Mouse (Mus musculus) adrenal gland, adult 8-10 months (tissue): ENCODE measurements at regions not wholly inside any gene's neighbourhood (a gene's known extent, or its start where the extent isn't known, plus 50 kb on each side); places are given as distances from the start of the nearest gene placed in this dataset.
A peak's percentile ranks its signal among the peaks of the same experiment; 100 is the strongest.

ENCODE experiments used
- DNase-seq: peaks from one replicate; pipeline ENCODE4 v3.0.0; 2022

GRCm38 (mm10) chr6:41121641-41122040, 86.3 kb upstream of the 2210010C04Rik start:
- no peak for DNase-seq

- no peak for DNase-seq
Observed at GRCm38 (mm10) chr6:41119176-41119575, 83.9 kb upstream of the 2210010C04Rik start.

DNA sequence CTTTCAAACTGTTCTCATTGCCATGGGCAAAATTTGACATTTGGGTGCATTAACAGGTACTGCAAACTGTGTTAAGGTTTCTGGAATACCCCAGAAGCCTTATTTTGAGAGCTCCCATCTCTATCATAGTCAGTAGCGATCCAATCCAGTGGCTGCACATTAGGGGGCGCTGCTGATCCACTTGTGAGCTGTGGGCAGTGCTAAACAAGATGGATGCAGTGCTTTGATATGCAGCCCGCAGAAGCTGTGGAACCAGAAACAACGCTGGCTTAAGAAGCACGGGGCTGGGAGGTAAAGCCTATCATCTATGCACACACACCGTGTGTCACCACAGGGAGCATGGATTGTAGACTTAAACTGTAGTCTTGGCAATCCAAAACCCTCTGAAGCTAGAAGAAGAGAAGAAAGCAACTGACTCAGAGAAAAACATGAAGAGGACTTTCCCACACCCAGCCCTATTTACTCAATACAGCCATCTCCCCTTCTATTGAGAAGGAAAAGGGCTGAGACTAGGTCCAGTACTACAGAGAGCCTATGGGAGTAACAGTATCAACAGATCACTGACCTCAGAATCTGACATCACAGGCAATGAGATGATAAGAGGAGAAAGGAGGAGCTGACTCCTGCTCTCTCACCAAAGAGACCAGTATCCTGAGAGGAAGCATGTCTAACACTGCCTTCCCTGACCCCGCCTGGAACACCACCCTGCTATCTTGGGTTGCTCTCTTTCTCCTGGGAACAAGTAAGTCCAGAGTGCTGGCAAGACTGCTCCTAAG, 83.1 kb upstream of the 2210010C04Rik start:
- peak; percentile 26 for DNase-seq

GRCm38 (mm10) chr6:41113943-41114342, 78.6 kb upstream of the 2210010C04Rik start:
- no peak for DNase-seq

DNA sequence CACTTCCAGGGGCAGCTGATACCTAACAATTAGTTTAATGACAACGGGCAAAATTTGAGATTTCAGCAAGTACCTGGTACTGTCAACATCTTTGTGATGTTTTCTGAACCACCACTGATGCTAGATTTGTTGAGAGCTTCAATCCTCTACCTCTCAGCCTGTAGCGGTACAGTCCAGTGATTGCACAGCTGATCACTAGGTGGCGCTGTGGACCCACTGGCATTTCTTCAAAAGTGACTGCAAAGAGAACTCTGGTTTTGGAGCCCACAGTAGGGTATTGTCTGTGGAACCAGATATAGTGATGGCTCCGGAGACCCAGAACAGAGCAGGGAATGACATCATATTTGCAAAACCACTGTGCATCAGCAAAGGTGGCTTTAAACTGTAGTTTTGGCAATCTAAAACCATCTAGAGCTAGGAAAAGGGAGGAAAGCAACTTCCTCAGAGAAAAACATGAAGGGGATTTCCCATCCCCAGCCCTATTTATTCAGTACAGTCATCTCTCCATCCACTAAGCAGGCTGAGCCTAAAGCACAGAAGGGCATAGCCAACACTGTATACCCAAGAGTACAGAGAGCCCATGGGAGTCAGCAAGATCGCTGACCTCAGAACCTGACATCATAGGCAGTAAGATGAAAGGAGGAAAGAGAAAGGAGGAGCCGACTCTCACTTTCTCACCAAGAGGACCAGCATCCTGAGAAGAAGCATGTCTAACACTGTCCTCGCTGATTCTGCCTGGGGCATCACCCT, 77.7 kb upstream of the 2210010C04Rik start:
- no peak for DNase-seq

- no peak for DNase-seq
Observed at GRCm38 (mm10) chr6:41111829-41112228, 76.5 kb upstream of the 2210010C04Rik start.

GRCm38 (mm10) chr6:41108897-41109296, 73.6 kb upstream of the 2210010C04Rik start:
- DNase-seq, result no peak

DNA sequence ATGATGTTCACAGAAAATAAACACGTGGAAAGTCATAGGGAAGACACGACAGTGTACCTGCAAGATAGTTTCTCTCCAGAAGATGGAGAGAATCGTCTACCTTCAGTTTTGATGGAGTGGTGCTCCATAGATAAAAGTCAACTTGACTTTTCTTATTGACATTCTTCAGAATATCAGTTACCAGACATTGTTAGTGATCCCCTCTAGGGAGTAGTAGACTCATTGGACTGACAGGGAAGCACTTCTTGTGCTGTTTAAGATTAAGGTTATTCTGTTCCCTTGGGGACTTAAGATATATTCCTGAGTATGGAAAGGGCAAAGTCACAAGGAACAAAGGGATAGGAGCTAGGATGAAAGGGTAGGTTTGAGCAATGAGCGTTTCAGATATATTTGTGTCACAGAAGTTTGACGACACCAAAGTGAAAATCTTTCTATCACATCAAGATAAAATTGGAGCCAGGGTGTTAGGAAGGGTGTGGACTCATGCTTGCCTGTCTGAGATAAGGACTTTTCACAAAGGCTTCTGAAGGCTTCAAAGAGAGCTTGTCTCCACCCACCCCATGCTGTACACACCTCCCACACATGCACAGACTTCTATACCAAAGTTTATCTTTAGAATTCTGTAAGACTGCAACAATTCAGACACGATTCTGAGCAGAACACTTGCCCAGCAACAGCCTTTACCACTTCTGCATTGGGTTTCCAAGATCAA, 68.5 kb upstream of the 2210010C04Rik start:
- no peak for DNase-seq

GRCm38 (mm10) chr6:41101997-41102396, 66.7 kb upstream of the 2210010C04Rik start:
- no peak for DNase-seq

- no peak for DNase-seq
Observed at GRCm38 (mm10) chr6:41100258-41100657, 64.9 kb upstream of the 2210010C04Rik start.

DNA sequence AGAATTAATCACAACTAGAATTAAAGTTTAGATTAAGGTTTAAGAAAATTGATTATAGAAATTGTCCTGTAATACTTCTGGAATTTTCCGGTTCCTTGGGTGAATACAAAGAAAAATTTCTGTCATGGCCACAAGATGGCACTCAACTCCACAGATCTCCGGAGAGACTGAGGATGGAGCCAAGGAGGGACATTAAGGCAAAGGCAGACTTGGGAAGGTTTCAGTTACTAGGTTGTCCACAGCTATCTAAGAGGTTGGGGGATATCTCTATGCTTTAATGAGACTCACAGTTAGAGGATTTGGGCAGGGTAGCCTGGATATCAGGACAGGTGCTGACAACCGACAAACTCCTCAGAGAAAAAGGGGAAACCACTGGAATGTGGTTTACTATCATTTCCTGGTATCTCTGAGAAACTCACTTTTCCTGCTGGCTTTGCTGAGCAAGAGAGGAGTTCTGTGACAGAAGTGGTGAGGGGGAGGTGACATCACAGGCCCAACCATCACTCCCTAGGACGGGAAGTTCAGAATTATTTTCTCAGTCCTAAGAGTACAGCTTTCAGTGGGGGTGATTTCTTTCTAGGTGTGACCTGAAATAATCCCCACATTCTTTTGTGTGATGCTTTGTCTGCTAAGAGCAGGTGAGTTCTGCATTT, 56.0 kb upstream of the 2210010C04Rik start:
- DNase-seq, result no peak
